Mouse (Mus musculus): ENCODE data around the gene Zfhx3. TPM values are rescaled to one million over a fixed set of nuclear protein-coding genes. Genes with fewer than 3 reads are reported as not detected.

The Zfhx3 gene
- polyA plus RNA-seq, 1 experiment from 2014 or later = 34.7 TPM

DNA sequence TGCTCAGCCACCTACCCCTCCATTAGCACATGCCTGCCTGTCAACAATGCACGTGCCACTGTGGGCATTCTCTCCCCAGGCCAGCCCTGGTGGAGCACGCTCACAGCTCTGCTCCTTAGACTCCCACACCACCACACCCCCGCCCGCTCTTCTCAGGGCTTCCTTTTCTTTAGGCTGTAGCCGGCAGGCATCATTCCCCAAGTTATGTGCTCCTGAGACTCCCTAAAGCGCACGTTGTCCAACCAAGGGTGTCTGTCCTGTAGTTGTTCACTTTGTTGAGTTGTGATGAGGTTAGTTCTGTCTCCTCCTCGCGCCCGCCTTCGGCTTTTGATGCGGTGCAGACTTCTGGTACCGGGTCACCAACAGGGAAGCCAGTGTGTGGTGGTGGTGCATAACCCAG is 755.1 kb downstream of the Zfhx3 start:
- ATAC-seq (ENCODE audit: low FRiP score) (no peak), DNase-seq (ENCODE audit: low spot score) (peak; percentile 37)
- Histone ChIP-seq H3K4me1 (replicated peaks; ENCODE audit: control insufficient read depth, insufficient read depth, low read length) (peaks cover 38% of the 10 kb centered on the region), H3K9me3 (ENCODE audit: control insufficient read depth, low read length) (no peaks in the 10 kb centered on the region), H3K9ac (no peak overlapping the region), H3K27ac (peak overlapping the region; percentile 86), H3K36me3 (replicated peaks; ENCODE audit: control insufficient read depth, insufficient read depth) (no peaks in the 10 kb centered on the region), H3K4me3 (replicated peaks; ENCODE audit: low read length) (no peak overlapping the region), H3K27me3 (ENCODE audit: control insufficient read depth, insufficient read depth, low read length) (peaks cover 72% of the 10 kb centered on the region), H3K4me2 (replicated peaks) (peak overlapping the region; percentile 33)
- WGBS = 2% methylated on average over 13 of the region's 13 CpGs

- no peaks in the 10 kb centered on the region for H3K9me3 ChIP-seq (ENCODE audit: control insufficient read depth, low read length)
- ATAC-seq (ENCODE audit: low FRiP score) (no peak), DNase-seq (ENCODE audit: low spot score) (no peak)
- no peak overlapping the region for H3K4me3 ChIP-seq (replicated peaks; ENCODE audit: low read length)
- H3K4me2 ChIP-seq (replicated peaks) = peak overlapping the region; percentile 33
- peaks cover 38% of the 10 kb centered on the region for H3K4me1 ChIP-seq (replicated peaks; ENCODE audit: control insufficient read depth, insufficient read depth, low read length)
- H3K9ac ChIP-seq = no peak overlapping the region
- 6% methylated on average over 5 of the region's 5 CpGs for WGBS
- H3K27ac ChIP-seq = peak overlapping the region; percentile 86
- H3K27me3 ChIP-seq (ENCODE audit: control insufficient read depth, insufficient read depth, low read length) = peaks cover 72% of the 10 kb centered on the region
- no peaks in the 10 kb centered on the region for H3K36me3 ChIP-seq (replicated peaks; ENCODE audit: control insufficient read depth, insufficient read depth)
Measured at GRCm38 (mm10) chr8:108698101-108698660, 755.7 kb downstream of the Zfhx3 start.

- Histone ChIP-seq H3K4me2 (replicated peaks) (peak overlapping the region; percentile 49), H3K4me1 (replicated peaks; ENCODE audit: control insufficient read depth, insufficient read depth, low read length) (peaks cover 38% of the 10 kb centered on the region), H3K4me3 (replicated peaks; ENCODE audit: low read length) (peak overlapping the region; percentile 22; the same call in 1 of the 2 replicates), H3K36me3 (replicated peaks; ENCODE audit: control insufficient read depth, insufficient read depth) (no peaks in the 10 kb centered on the region), H3K9me3 (ENCODE audit: control insufficient read depth, low read length) (no peaks in the 10 kb centered on the region), H3K9ac (peak overlapping the region; percentile 62), H3K27ac (peak overlapping the region; percentile 86), H3K27me3 (ENCODE audit: control insufficient read depth, insufficient read depth, low read length) (peaks cover 66% of the 10 kb centered on the region)
- 9% methylated on average over 3 of the region's 3 CpGs for WGBS
- DNase-seq (ENCODE audit: low spot score) (no peak), ATAC-seq (ENCODE audit: low FRiP score) (no peak)
Measured at GRCm38 (mm10) chr8:108699011-108699410, 756.6 kb downstream of the Zfhx3 start.

- Histone ChIP-seq H3K36me3 (replicated peaks; ENCODE audit: control insufficient read depth, insufficient read depth) (no peaks in the 10 kb centered on the region), H3K4me1 (replicated peaks; ENCODE audit: control insufficient read depth, insufficient read depth, low read length) (peaks cover 38% of the 10 kb centered on the region), H3K4me2 (replicated peaks) (peak overlapping the region; percentile 49), H3K27ac (peak overlapping the region; percentile 86), H3K4me3 (replicated peaks; ENCODE audit: low read length) (peak overlapping the region; percentile 22), H3K9ac (peak overlapping the region; percentile 62), H3K9me3 (ENCODE audit: control insufficient read depth, low read length) (no peaks in the 10 kb centered on the region), H3K27me3 (ENCODE audit: control insufficient read depth, insufficient read depth, low read length) (peaks cover 59% of the 10 kb centered on the region)
- ATAC-seq (ENCODE audit: low FRiP score) (no peak), DNase-seq (ENCODE audit: low spot score) (peak; percentile 34)
- 3% methylated on average over 23 of the region's 23 CpGs for WGBS
Measured at GRCm38 (mm10) chr8:108699454-108700345, 757.3 kb downstream of the Zfhx3 start.

GRCm38 (mm10) chr8:108701381-108702175 is 759.1 kb downstream of the Zfhx3 start:
- Histone ChIP-seq H3K27me3 (ENCODE audit: control insufficient read depth, insufficient read depth, low read length) (peaks cover 43% of the 10 kb centered on the region), H3K36me3 (replicated peaks; ENCODE audit: control insufficient read depth, insufficient read depth) (no peaks in the 10 kb centered on the region), H3K4me2 (replicated peaks) (peak overlapping the region; percentile 92), H3K4me3 (replicated peaks; ENCODE audit: low read length) (peak overlapping the region; percentile 90), H3K4me1 (replicated peaks; ENCODE audit: control insufficient read depth, insufficient read depth, low read length) (peaks cover 23% of the 10 kb centered on the region), H3K9ac (peak overlapping the region; percentile 98), H3K27ac (peak overlapping the region; percentile 100), H3K9me3 (ENCODE audit: control insufficient read depth, low read length) (no peaks in the 10 kb centered on the region)
- ATAC-seq (ENCODE audit: low FRiP score) (no peak), DNase-seq (ENCODE audit: low spot score) (no peak)
- 12% methylated on average over 7 of the region's 7 CpGs for WGBS

- no peak for ATAC-seq (ENCODE audit: low FRiP score)
- Histone ChIP-seq H3K4me1 (replicated peaks; ENCODE audit: control insufficient read depth, insufficient read depth, low read length) (peaks cover 20% of the 10 kb centered on the region), H3K4me2 (replicated peaks) (peak overlapping the region; percentile 92), H3K9me3 (ENCODE audit: control insufficient read depth, low read length) (no peaks in the 10 kb centered on the region), H3K36me3 (replicated peaks; ENCODE audit: control insufficient read depth, insufficient read depth) (no peaks in the 10 kb centered on the region), H3K27me3 (ENCODE audit: control insufficient read depth, insufficient read depth, low read length) (peaks cover 40% of the 10 kb centered on the region), H3K27ac (peak overlapping the region; percentile 100), H3K9ac (peak overlapping the region; percentile 98), H3K4me3 (replicated peaks; ENCODE audit: low read length) (peak overlapping the region; percentile 90)
- 19% methylated on average over 1 of the region's 1 CpGs for WGBS
- peak; percentile 31 for DNase-seq (ENCODE audit: low spot score)
Measured at GRCm38 (mm10) chr8:108702201-108702600, 759.8 kb downstream of the Zfhx3 start.

DNA sequence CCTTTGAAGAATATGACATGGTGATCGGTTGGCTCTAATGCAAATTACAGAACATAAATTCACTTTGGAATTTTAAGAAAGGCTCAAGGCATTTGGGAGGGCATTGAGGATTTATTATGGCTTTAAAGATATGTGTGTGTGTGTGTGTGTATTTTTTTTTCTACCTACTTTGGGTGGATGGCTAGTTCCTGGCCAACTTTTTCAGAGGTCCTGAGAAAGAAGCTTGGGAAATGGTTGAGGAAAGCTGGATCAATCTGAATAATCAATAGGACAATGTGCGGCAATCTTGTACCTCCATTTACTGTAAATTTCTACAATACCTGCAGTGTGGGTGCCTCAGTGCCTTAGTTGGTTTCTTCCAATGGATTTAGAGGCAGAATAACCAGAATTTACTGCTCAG is 763.3 kb downstream of the Zfhx3 start:
- Histone ChIP-seq H3K9ac (peak overlapping the region; percentile 98), H3K4me1 (replicated peaks; ENCODE audit: control insufficient read depth, insufficient read depth, low read length) (peaks cover 30% of the 10 kb centered on the region)

DNA sequence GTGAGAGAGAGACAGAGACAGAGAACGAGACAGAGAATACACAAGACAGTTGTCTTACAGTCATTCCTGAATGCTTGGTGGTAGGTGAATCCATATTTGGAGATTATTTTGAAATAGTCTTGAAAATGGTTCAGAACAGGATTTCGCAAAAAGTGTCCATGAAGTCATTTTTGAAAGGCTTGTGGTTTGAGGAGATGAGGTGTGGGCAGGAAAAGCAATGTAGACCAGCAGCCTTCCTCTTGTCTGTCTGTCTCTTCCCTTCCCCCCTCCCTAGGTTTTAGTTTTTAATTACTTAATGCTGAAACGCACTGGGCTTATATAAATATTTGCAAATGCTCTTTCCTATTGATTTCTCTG is 764.0 kb downstream of the Zfhx3 start:
- Histone ChIP-seq H3K4me2 (replicated peaks) (peak overlapping the region; percentile 92), H3K27me3 (ENCODE audit: control insufficient read depth, insufficient read depth, low read length) (peaks cover 12% of the 10 kb centered on the region), H3K4me3 (replicated peaks; ENCODE audit: low read length) (peak overlapping the region; percentile 90), H3K9me3 (ENCODE audit: control insufficient read depth, low read length) (no peaks in the 10 kb centered on the region), H3K36me3 (replicated peaks; ENCODE audit: control insufficient read depth, insufficient read depth) (no peaks in the 10 kb centered on the region), H3K9ac (peak overlapping the region; percentile 98), H3K27ac (peak overlapping the region; percentile 100), H3K4me1 (replicated peaks; ENCODE audit: control insufficient read depth, insufficient read depth, low read length) (peaks cover 37% of the 10 kb centered on the region)
- DNase-seq (ENCODE audit: low spot score) (no peak), ATAC-seq (ENCODE audit: low FRiP score) (no peak)
- 50% methylated on average over 3 of the region's 3 CpGs for WGBS

More for the DNA sequence above, 763.3 kb downstream of the Zfhx3 start:
- peak overlapping the region; percentile 92 for H3K4me2 ChIP-seq (replicated peaks)
- peak overlapping the region; percentile 100 for H3K27ac ChIP-seq
- H3K27me3 ChIP-seq (ENCODE audit: control insufficient read depth, insufficient read depth, low read length) = peaks cover 15% of the 10 kb centered on the region
- no peaks in the 10 kb centered on the region for H3K36me3 ChIP-seq (replicated peaks; ENCODE audit: control insufficient read depth, insufficient read depth)
- H3K4me3 ChIP-seq (replicated peaks; ENCODE audit: low read length) = peak overlapping the region; percentile 90
- ATAC-seq (ENCODE audit: low FRiP score) = no peak
- no peaks in the 10 kb centered on the region for H3K9me3 ChIP-seq (ENCODE audit: control insufficient read depth, low read length)
- DNase-seq (ENCODE audit: low spot score) = no peak
- 43% methylated on average over 2 of the region's 2 CpGs for WGBS

Data from hindbrain, embryonic 14.5 days (tissue).